ENCODE assay signal across 10 mouse cellular contexts in genomic region chr8:105142395-105142794, GRCm38 (mm10). TPM values are rescaled to one million over a fixed set of nuclear protein-coding genes. Genes with fewer than 3 reads are reported as not detected.
DNase-seq lines count a peak whose midpoint lies in the region; ATAC-seq and TF ChIP-seq lines count a peak whose summit lies in the region.
"Had no signal": no experiment of that assay in that cellular context is flagged by ENCODE, and none has a peak within 500 bp of the region (broad histone marks: within the 10 kb centered on the region; RNA-seq: fewer than 3 reads in every experiment).

No protein-coding gene starts in this region.

- H3K36me3 ChIP-seq in forebrain, embryonic 10.5 days (replicated peaks), result no peaks in the 10 kb centered on the region
- H3K36me3 ChIP-seq in forebrain, embryonic 16.5 days (ENCODE audit: control insufficient read depth, insufficient read depth), result no peaks in the 10 kb centered on the region
- H3K36me3 ChIP-seq in intestine, postnatal 0 days (ENCODE audit: control insufficient read depth, insufficient read depth), result no peaks in the 10 kb centered on the region
- no peaks in the 10 kb centered on the region for H3K36me3 ChIP-seq in stomach, embryonic 16.5 days (ENCODE audit: control insufficient read depth, insufficient read depth, low read length)

- no peak for DNase-seq in forebrain, embryonic 10.5 days (ENCODE audit: extremely low spot score, low spot score)
- peak; percentile 15 for DNase-seq in lung, postnatal 36 days
- no peak for DNase-seq in lung, postnatal 14 days
- no peak for DNase-seq in cerebellum, adult 8-10 months
- DNase-seq in cerebellum, adult 18-20 months, result no peak
- DNase-seq: heart, postnatal 4 days; lung, adult 18-20 months had no signal

- 0 out of 2 replicates have a peak overlapping the region, but pooled peaks have one; percentile 11 for H3K4me3 ChIP-seq in forebrain, embryonic 10.5 days
- H3K4me3 ChIP-seq in forebrain, embryonic 16.5 days (replicated peaks; ENCODE audit: low read length), result no peak overlapping the region
- no peak overlapping the region for H3K4me3 ChIP-seq in intestine, postnatal 0 days (ENCODE audit: low read depth, low read length)
- no peak overlapping the region for H3K4me3 ChIP-seq in stomach, embryonic 16.5 days (replicated peaks; ENCODE audit: low read length)

- no peak for ATAC-seq in forebrain, embryonic 16.5 days
- ATAC-seq in intestine, postnatal 0 days, result no peak
- no peak for ATAC-seq in stomach, embryonic 16.5 days (ENCODE audit: insufficient read depth, low FRiP score)

- TF ChIP-seq CTCF in intestine, postnatal 0 days (IDR thresholded peaks at IDR 0.05; ENCODE audit: low read depth), result 0 out of 2 replicates have a peak, but pooled peaks have one; percentile 7

- no peak overlapping the region for H3K27ac ChIP-seq in forebrain, embryonic 10.5 days
- no peak overlapping the region for H3K27ac ChIP-seq in forebrain, embryonic 16.5 days (ENCODE audit: low read length)
- H3K27ac ChIP-seq in intestine, postnatal 0 days (ENCODE audit: low read depth, low read length), result no peak overlapping the region
- H3K27ac ChIP-seq in stomach, embryonic 16.5 days (ENCODE audit: low read length), result no peak overlapping the region

- peaks cover 4% of the 10 kb centered on the region for H3K4me1 ChIP-seq in forebrain, embryonic 10.5 days
- H3K4me1 ChIP-seq in forebrain, embryonic 16.5 days (replicated peaks; ENCODE audit: control insufficient read depth, insufficient read depth, low read length), result no peaks in the 10 kb centered on the region
- H3K4me1 ChIP-seq in intestine, postnatal 0 days (replicated peaks; ENCODE audit: control insufficient read depth, insufficient read depth, low read length), result no peaks in the 10 kb centered on the region
- no peaks in the 10 kb centered on the region for H3K4me1 ChIP-seq in stomach, embryonic 16.5 days (ENCODE audit: control insufficient read depth, insufficient read depth, low read length)

- 0 out of 2 replicates have a peak, but pooled peaks cover 2% of the 10 kb centered on the region for H3K27me3 ChIP-seq in forebrain, embryonic 10.5 days (ENCODE audit: poor library complexity, severe bottlenecking)
- H3K27me3 ChIP-seq in forebrain, embryonic 16.5 days (replicated peaks; ENCODE audit: control insufficient read depth, insufficient read depth, low read length), result no peaks in the 10 kb centered on the region
- no peaks in the 10 kb centered on the region for H3K27me3 ChIP-seq in intestine, postnatal 0 days (replicated peaks; ENCODE audit: control insufficient read depth, insufficient read depth, low read length)
- H3K27me3 ChIP-seq in stomach, embryonic 16.5 days (ENCODE audit: control insufficient read depth, insufficient read depth, low read length), result no peaks in the 10 kb centered on the region

- H3K9me3 ChIP-seq in forebrain, embryonic 10.5 days, result no peaks in the 10 kb centered on the region
- no peaks in the 10 kb centered on the region for H3K9me3 ChIP-seq in forebrain, embryonic 16.5 days (ENCODE audit: control insufficient read depth, low read length)
- H3K9me3 ChIP-seq in intestine, postnatal 0 days (ENCODE audit: control insufficient read depth), result no peaks in the 10 kb centered on the region
- H3K9me3 ChIP-seq in stomach, embryonic 16.5 days (replicated peaks; ENCODE audit: control insufficient read depth, low read length), result no peaks in the 10 kb centered on the region

- H3K4me2 ChIP-seq in forebrain, embryonic 16.5 days (ENCODE audit: low read length), result no peak overlapping the region; the same call in 1 of the 2 replicates
- peak overlapping the region; percentile 48 for H3K4me2 ChIP-seq in intestine, postnatal 0 days (replicated peaks; ENCODE audit: low read depth)
- peak overlapping the region; percentile 9; the same call in 1 of the 2 replicates for H3K4me2 ChIP-seq in stomach, embryonic 16.5 days (ENCODE audit: low read depth, low read length)

- 37% methylated on average over 19 of the region's 19 CpGs for WGBS in forebrain, embryonic 10.5 days
- WGBS in forebrain, embryonic 16.5 days, result 39% methylated on average over 19 of the region's 19 CpGs
- 27% methylated on average over 19 of the region's 19 CpGs for WGBS in intestine, postnatal 0 days
- 30% methylated on average over 19 of the region's 19 CpGs for WGBS in stomach, embryonic 16.5 days

- H3K9ac ChIP-seq in forebrain, embryonic 16.5 days (replicated peaks; ENCODE audit: low read depth, low read length), result no peak overlapping the region
- H3K9ac ChIP-seq in intestine, postnatal 0 days (ENCODE audit: low read depth, low read length), result no peak overlapping the region
- no peak overlapping the region for H3K9ac ChIP-seq in stomach, embryonic 16.5 days (ENCODE audit: low read length)

RNA-seq across cellular contexts. Expression of gene Ces4a, which starts 10.8 kb away (rescaled TPM):
- polyA plus RNA-seq in forebrain, embryonic 10.5 days (2016; fragmentation: Nextera tagmentation; extraction: Ambion mirVana), result not detected in 2 replicates
- 0.11 and 0.29 TPM in 2 replicates for polyA plus RNA-seq in forebrain, embryonic 16.5 days (2015; fragmentation: Nextera tagmentation; extraction: Ambion mirVana)
- polyA plus RNA-seq in intestine, postnatal 0 days (2015; fragmentation: Nextera tagmentation; extraction: Ambion mirVana), result not detected in 2 replicates
- not detected in 2 replicates for polyA plus RNA-seq in stomach, embryonic 16.5 days (2015; fragmentation: Nextera tagmentation; extraction: Ambion mirVana)

RNA-seq across cellular contexts. Expression of gene Cbfb, which starts 28.1 kb away (rescaled TPM):
- polyA plus RNA-seq in forebrain, embryonic 10.5 days (2016; fragmentation: Nextera tagmentation; extraction: Ambion mirVana), result 51.8 and 52.1 TPM in 2 replicates
- polyA plus RNA-seq in forebrain, embryonic 16.5 days (2015; fragmentation: Nextera tagmentation; extraction: Ambion mirVana), result 34.2 and 40.1 TPM in 2 replicates
- polyA plus RNA-seq in intestine, postnatal 0 days (2015; fragmentation: Nextera tagmentation; extraction: Ambion mirVana), result 18.9 and 21.8 TPM in 2 replicates
- polyA plus RNA-seq in stomach, embryonic 16.5 days (2015; fragmentation: Nextera tagmentation; extraction: Ambion mirVana), result 41.8 and 46.1 TPM in 2 replicates

RNA-seq across cellular contexts. Expression of gene Ces3b, which starts 58.8 kb away (rescaled TPM):
- polyA plus RNA-seq in forebrain, embryonic 10.5 days (2016; fragmentation: Nextera tagmentation; extraction: Ambion mirVana), result not detected in 2 replicates
- polyA plus RNA-seq in forebrain, embryonic 16.5 days (2015; fragmentation: Nextera tagmentation; extraction: Ambion mirVana), result not detected in 2 replicates
- polyA plus RNA-seq in intestine, postnatal 0 days (2015; fragmentation: Nextera tagmentation; extraction: Ambion mirVana), result not detected in 2 replicates
- not detected in 2 replicates for polyA plus RNA-seq in stomach, embryonic 16.5 days (2015; fragmentation: Nextera tagmentation; extraction: Ambion mirVana)
